Mouse (Mus musculus) adrenal gland, postnatal 14 days (tissue): ENCODE results near the gene Fggy. TPM values are rescaled to one million over a fixed set of nuclear protein-coding genes. Genes with fewer than 3 reads are reported as not detected.

ENCODE experiments used
- DNase-seq: peaks from one replicate; pipeline ENCODE4 v3.0.0; 2021; ENCODE audit warnings: mixed read lengths
- total RNA-seq: library from RNA; stranded (reverse); gene quantifications from 2 replicates; pipeline ENCODE4 v1.2.3, GENCODE M21; 2021

Fggy gene
- total RNA-seq, 1 experiment from 2014 or later, result 55.3 TPM

DNA sequence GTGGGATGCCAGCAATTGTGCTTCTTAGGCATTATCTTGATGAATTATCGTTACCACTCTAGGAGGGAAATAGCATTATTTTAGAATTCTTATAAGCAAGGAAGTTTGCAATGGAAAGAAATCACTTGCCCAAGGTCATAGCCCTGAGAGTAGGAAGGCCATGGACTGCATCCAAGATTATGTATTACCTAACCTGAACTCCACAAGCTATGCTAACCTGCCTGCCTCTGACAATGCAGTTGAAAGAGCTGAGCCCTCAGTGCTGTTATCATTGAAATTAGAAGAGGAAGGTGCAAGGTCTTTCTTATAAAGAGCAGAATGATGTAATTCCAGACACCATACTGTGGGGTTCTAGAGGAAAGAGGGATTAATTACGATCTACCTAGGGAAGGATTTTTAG, 173.8 kb downstream of the Fggy start:
- peak; percentile 56 for DNase-seq

- DNase-seq, result peak; percentile 56
Observed at GRCm38 (mm10) chr4:95733397-95734249, 176.3 kb downstream of the Fggy start.

DNA sequence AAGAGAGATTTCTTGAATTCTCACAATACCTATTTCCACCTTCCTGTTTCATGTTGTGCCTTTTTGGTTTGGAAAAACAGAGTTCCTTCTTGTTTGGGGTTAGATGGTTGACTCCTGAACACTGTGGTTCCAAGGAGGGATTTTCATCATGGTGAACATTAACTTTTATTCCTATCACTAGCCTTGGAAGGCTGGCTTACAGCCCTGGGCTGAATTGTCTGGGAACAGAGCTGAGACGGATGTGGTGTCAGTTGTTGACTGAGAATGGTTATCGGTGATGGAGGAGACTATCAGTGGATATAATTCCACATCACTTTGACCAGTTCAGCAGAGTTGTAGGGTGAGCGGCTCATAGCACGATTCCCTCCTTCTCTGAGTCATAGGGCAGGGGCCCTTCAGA, 178.7 kb downstream of the Fggy start:
- no peak for DNase-seq

- no peak for DNase-seq
Observed at GRCm38 (mm10) chr4:95736674-95737073, 179.4 kb downstream of the Fggy start.

DNA sequence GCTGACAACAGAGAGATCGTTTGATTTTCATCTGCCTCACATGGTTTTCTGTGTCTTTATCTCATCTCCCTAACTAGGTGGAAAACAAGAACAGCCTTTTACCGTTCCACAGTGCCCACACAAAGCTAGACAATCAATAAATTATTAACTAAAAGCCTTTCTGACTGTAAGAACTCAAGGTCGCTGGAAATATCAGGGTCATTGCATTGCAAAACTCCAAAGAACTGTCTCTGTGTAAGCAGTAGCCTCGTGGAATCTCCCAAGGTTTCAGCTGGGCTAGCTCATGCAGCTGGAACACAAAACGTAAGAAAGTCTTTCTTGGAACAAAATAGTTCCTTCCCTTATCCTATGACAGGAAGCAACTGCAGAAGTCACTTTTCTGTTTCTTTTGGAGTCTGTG, 180.9 kb downstream of the Fggy start:
- DNase-seq, result peak; percentile 75

GRCm38 (mm10) chr4:95738725-95739124, 181.4 kb downstream of the Fggy start:
- peak; percentile 65 for DNase-seq

DNA sequence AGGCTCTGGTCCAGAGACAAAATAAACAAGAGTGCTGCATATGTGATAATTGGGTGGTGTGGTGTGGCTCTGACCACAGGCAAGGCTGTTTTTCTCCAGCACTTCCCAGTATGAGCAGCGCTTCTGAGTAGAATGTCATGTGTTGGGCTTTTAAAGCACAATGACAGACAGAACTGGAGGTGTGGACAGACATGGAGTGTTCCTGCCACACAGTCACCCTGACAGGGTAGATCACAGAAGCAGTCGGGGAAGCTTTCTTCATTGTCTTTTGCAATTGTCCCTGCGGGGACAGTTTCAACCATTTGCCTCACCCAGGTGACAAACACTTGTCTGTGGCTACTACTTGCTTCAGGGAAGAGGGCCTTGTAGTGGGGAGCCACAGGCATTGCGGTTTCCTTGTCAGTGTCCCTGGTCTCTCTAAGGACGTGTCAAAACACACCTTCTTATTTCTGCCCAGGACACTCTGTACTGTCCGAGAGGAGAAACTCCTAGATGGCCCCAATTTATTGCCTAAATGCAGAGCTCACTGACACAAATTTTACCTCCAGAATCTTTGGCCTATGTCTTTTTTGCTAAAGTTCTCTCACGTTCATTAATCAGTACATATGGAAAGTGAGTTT, 183.9 kb downstream of the Fggy start:
- DNase-seq, result no peak

DNA sequence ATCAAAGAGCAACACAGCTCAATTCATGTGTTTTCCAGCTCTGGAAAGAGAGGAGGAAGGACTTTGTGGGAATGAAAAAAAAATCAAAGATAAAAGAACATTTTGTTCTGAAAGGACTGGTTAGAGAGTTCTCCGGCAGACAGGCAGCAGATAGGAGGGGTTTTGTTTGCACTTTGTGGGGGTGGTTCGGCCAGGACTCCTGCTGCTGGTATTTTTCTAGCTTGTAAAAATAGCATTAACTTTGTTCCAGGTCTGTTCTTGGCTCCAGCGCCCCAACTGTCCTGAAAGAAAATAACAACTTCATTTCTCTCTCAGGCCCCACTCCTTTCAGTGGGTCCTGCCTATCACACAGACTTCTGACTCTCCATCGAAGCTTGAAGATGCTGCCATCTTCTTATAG, 185.7 kb downstream of the Fggy start:
- DNase-seq, result peak; percentile 21

GRCm38 (mm10) chr4:95746954-95747353, 189.6 kb downstream of the Fggy start:
- DNase-seq, result no peak

DNA sequence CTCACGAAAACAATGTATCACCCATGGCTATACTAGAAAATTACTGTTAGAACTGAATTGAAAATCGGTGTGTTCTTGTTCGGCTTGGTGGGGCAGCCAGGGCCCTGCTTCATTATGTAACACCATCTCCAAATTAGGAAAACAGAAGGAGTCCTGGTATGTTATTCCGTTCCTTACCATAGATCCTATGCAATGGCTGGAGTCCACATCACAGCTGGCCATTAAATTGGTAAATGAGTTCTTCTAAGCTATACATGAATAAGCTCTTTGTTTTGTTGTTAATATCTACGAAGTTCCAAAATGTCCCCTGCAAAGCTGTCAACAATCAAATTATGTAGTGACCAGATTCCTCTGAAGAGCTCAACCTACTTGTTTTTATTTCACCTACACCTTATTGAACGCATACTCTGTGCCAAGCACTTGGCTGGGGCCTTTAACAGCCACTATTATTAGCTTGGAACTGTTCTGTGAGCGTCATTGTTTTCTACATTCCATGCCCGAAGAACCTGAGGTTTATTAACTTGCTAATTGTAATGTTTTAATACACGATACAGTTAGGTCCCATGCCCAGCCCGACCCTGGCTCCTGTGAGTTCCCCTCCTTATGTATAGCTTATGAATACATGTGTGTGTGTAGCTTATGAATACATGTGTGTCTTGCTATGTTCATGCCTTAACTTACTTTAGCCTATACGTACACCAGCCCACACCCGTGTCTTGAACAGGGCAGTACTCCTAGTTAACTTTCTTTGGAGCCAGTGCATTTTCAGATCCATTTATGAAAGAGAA, 190.3 kb downstream of the Fggy start:
- DNase-seq, result no peak

DNA sequence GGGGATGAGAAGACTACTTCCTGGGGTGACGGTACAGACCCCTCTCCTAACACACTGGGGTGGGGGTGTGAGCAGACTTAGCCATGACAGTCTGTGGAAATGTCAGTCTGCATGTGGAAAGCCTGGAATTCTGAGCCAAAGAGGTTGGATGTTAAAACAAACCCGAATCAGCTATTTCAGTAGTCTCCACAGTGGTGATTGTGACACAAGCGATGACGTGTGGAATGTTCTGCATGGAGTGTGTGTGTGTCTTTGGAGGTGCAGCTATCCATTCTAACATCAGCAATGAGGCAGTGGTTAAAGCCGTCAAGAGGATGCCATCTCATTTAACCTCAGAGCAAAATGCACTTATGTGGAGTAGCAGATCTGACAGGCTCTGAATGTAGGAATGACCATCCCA, 192.9 kb downstream of the Fggy start:
- no peak for DNase-seq

DNA sequence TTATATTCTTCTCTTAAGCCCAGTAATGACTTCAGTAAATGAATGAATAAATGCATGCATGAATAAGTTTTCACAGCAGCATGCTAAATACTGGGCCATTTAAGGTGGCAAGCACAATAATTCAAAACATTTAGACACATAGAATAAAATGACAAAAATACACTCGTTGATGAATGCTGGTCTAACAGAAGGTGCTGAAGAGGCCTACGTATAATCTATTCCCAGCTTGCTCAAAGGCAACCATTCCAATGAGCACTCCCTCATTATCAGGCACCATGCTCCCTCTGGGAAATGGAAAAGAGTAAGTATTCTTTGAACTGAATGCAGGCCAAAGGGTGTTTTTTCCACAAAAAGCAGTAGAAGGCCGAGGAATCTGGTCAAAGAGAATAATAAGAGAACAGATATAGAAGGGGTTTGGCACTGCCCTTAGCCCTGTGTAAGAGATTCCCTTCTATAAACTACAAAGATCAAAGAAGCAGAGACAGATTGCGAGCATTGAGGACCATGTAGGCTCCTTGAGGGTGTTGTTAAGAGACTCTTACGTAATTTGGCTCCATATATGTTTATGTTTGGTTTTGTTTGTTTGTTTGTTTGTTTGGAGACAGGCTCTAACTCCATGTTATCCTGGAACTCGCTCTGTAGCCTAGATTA, 195.4 kb downstream of the Fggy start:
- no peak for DNase-seq

GRCm38 (mm10) chr4:95759027-95759731, 201.9 kb downstream of the Fggy start:
- no peak for DNase-seq

DNA sequence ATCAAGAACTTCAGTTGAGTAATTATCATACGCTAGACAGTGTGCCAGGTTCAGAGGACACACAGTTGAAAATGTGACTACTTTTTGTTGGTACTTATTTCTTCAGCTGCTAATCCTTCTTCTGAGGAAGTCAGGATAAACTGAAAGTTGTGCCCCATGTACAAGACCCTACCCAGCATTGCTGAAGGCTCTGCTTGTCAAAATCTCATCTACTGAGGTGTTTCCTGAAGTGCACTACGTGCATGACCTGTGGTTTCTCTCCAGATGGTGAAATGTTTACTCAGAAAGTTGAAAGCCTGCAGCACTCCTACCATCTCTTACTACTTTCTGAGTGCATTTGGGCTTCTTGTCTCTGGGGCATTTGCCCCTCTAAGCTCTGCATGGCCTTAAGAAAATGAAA, 208.1 kb downstream of the Fggy start:
- DNase-seq, result no peak

GRCm38 (mm10) chr4:95770469-95770868, 213.2 kb downstream of the Fggy start:
- DNase-seq, result no peak

- DNase-seq, result no peak
Observed at GRCm38 (mm10) chr4:95771542-95771941, 214.2 kb downstream of the Fggy start.

DNA sequence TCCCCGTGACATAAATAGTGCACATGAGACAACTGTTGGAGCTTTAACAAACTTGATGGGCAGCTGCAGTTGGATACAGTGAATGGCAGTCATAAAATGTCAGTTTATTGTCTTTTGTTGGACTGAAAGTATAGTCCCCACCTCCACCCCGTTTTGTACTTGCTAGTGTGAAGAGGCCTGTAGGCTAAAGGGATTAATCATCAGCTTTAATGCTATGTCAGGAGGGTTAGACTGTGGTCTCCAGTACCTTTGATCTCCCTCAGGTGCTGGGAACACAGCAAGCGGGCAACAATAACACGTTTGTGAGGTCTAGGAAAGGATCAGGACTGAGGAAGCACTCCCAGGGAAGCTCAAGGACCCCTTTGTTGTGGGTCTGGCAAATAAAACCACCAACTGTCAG, 214.6 kb downstream of the Fggy start:
- no peak for DNase-seq

DNA sequence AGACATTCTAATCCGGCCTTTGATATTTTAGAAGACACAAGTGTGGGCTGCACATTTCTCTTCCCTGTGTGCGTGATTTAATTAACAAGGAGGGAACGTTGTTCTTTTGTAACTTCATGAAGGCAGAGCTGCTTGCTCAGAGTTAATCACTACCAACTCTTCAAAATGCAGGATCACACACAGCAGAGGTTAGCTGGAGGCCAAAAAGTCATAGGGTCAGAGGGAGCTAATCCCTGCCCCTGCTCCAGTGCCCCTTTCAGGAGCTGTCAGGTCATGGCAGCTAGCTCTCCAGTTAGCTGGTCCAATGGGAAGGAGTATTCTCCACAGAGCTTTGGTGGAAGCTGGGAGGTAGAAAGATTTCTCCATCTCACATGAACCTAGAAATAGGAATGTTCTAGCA, 215.4 kb downstream of the Fggy start:
- DNase-seq, result no peak

DNA sequence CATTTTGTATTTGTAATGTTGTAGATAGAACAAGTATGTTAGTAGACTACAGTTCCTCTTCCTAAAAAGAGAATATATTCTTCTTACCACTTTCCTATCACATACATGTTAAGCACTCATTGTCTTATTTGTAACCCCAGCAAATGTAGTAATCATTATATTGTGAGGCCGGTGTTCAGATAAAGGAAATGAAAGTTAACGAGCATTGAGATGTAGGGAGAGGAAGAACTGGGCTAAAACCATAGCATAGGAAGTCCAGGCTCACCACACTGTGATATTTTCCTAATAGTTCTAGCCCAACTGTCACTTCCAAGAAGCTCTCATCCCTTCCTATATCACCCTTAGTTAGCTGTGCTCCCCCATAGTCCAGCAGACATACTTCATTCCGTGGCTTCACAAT, 218.3 kb downstream of the Fggy start:
- no peak for DNase-seq

- no peak for DNase-seq
Observed at GRCm38 (mm10) chr4:95777839-95778238, 220.5 kb downstream of the Fggy start.

GRCm38 (mm10) chr4:95778528-95778927, 221.2 kb downstream of the Fggy start:
- no peak for DNase-seq
